Mouse (Mus musculus): ENCODE measurements at regions not wholly inside any gene's neighbourhood (a gene's known extent, or its start where the extent isn't known, plus 50 kb on each side); places are given as distances from the start of the nearest gene placed in this dataset.
A peak's percentile ranks its signal among the peaks of the same experiment; 100 is the strongest.
"Not testable (repeated sequence)": the region's sequence is repeated elsewhere in the genome, so short reads cannot be mapped to it uniquely, and the experiment has no call there.

DNA sequence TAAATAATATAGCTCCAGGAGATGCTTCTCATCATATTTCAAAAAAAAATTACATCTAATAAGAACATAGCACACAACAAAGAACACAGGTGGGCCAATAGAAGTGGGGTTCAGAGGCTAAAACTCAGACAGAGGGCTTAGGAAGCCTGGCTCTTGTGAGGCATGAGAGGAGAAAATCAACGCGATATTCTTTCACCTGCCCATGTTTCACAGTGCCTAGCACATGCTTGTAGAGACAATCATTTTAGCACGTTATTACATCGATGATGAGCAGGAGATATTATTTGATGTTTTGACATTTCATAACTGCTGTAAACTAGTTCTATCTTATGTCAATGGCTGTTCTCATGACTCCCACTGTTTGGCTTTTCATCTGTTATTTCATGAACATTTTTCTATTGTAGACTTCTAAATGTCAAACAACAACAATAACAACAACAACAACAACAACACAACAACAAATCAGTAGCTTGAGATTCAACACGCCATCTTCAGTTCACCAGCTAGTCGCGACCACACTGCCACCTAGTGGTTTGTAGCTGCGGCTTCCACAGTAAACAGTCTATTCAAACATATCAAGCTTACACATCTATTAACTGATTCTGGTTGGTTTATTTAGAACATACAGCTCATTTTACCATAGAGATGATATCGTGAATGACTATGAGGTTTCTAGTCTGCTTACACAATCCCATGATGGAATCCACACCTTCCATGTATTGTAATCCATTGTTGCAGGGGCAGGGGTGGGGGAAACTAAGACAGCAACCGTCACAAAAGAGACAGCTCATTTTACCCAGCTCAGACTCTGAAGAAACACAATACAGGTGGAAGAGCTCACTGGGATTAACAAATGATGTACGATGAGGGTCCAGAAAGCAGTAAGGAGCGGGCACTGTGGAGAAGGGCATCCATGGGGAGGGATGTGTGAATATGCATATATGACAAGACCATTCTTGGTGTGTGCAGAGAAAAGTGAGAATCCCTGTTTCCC, 60.5 kb upstream of the Tmem200a start:
- peak; percentile 30 to 35 for DNase-seq

DNA sequence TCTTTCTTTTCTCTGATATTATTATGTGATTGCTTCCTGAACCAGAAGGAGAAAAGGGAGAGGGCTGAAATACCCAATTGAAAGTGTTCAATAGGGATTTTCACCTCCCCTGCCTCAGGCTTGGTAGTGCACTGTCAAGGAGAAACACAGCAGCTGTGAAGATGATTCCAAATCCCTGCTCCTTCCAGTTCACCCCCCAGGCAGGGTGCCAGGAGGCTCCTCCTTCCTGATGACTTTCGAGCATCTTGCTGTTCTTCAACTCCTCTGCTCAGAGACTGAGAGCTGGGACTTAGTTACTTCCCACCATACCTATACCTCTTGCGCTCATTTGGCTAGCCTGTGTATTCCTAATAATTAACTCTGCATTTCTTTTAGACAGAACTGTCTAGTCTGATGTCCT, 73.7 kb upstream of the Tmem200a start:
- no peak for DNase-seq

DNA sequence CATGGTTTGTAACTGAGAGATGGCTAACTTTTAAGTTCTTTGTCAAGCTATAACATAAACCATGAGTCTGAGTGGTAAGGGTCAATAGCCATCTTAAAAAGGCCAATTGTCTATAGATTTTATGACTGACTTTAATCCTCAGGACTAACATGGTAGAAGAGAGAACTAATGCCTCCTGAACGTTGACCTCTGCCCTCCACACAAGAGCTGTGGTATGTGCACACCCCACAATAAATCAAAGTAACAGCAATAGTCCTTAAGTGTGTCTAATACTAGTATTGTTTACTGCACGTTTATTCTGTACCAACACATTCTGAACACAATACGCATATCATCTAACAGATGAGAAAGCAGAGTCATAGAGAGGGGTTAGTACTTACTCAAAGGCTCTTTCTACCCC, 70.7 kb upstream of the Samd3 start:
- no peak for DNase-seq

DNA sequence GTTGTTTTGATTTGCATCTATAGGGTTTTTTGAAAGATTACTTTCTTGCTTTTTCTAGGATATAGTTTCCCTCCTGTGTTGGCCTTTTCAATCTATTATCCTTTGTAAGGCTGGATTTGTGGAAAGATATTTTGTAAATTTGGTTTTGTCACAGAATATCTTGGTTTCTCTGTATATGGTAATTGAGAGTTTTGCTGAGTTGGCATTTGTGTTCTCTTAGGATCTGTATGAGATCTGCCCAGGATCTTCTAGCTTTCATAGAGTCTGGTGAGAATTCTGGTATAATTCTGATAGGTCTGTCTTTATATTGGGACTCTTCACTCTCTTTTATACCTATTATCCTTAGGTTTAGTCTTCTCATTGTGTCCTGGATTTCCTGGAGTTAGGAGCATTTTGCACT, 68.4 kb upstream of the Samd3 start:
- DNase-seq = not testable (repeated sequence)

DNA sequence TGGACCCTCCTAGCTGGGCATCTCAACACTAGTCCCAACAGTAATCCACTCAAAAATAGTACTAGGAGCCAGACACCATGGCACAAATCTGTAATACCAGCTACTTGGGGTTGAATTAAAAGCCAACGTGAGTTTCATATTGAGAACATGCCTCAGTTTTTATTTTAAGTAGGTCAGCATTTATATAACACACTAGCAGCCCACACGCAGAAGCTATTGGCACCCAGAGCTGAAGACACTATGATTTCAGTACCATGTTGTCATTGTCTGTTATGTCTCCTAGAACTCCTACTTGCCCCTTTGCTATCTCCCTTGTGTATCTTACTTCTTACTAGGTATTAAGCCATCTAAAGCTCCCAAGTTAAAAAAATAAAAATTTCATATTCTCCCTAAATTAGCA, 65.0 kb upstream of the Samd3 start:
- DNase-seq = no peak

DNA sequence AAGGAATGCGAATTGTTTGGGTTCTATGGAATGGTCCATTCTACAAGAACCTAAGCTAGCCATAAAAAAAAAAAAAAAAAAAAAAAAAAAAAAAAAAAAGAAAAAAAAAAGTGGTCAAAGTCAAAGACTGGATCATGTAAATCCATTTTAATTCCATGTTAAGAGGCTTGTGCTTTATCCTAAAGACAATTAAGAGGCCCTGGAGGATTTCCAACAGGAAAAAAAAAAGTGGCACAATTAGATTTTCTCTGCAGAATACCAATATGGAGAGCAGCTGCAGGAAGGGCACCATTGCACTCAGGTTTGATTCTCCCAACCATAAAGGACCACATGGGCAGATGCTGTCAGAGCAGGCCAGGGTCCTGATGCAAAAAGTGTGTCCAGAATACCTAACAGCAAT, 51.9 kb upstream of the Samd3 start:
- no peak for DNase-seq

DNA sequence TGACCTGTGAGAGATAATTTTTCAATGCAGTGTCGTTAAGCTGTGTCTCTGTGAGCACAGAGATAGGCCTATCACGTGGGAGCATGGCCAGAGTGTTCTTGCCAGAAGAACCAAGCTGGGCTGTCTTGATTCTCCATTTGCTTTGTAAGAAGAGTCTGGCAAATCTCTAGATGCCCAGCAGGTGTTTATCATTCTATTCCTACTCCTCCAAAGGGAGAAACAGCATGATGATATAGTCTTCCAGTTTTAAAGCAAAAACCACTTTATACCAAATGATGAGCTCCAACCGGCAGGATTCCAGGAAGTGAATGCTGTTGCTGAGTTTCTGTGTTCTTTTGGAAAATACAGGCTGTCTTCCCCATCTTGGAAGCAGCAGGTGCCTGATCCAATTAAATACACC, 51.2 kb upstream of the Samd3 start:
- DNase-seq = no peak
